Comparison of ENCODE assay signal across 7 mouse cellular contexts in genomic region chr10:126986541-126986961, GRCm38 (mm10). TPM values are rescaled to one million over a fixed set of nuclear protein-coding genes. Genes with fewer than 3 reads are reported as not detected.
DNase-seq lines count a peak whose midpoint lies in the region; ATAC-seq and TF ChIP-seq lines count a peak whose summit lies in the region.

No protein-coding gene starts in this region.

- 21% methylated on average over 4 of the region's 4 CpGs for WGBS in kidney, adult 2 months
- WGBS in limb, embryonic 13.5 days = 42% methylated on average over 4 of the region's 4 CpGs
- 73% methylated on average over 4 of the region's 4 CpGs for WGBS in midbrain, embryonic 11.5 days

- no peak for TF ChIP-seq POLR2A in kidney, adult 2 months (IDR thresholded peaks at IDR 0.05; ENCODE audit: low read depth, low read length)

- H3K4me1 ChIP-seq in kidney, adult 2 months (ENCODE audit: control insufficient read depth, insufficient read depth, low read length) = peaks cover 74% of the 10 kb centered on the region
- peaks cover 99% of the 10 kb centered on the region for H3K4me1 ChIP-seq in limb, embryonic 13.5 days
- H3K4me1 ChIP-seq in midbrain, embryonic 11.5 days (ENCODE audit: control insufficient read depth, insufficient read depth, low read length) = peaks cover 49% of the 10 kb centered on the region

- H3K4me2 ChIP-seq in limb, embryonic 13.5 days (replicated peaks) = peak overlapping the region; percentile 50
- H3K4me2 ChIP-seq in midbrain, embryonic 11.5 days = no peak overlapping the region

- no peaks in the 10 kb centered on the region for H3K9me3 ChIP-seq in limb, embryonic 13.5 days
- H3K9me3 ChIP-seq in midbrain, embryonic 11.5 days (ENCODE audit: control insufficient read depth, low read length) = no peaks in the 10 kb centered on the region

- TF ChIP-seq CTCF in kidney, adult 2 months (conservative IDR thresholded peaks at IDR 0.05; ENCODE audit: insufficient read depth, insufficient read length, low read depth, low read length) = no peak

- ATAC-seq in limb, embryonic 13.5 days (ENCODE audit: low FRiP score, low read depth) = peak; percentile 64
- ATAC-seq in midbrain, embryonic 11.5 days (ENCODE audit: low FRiP score) = no peak

- H3K27me3 ChIP-seq in kidney, adult 2 months (replicated peaks; ENCODE audit: control insufficient read depth, insufficient read depth, low read length) = no peaks in the 10 kb centered on the region
- no peaks in the 10 kb centered on the region for H3K27me3 ChIP-seq in limb, embryonic 13.5 days
- no peaks in the 10 kb centered on the region for H3K27me3 ChIP-seq in midbrain, embryonic 11.5 days (ENCODE audit: control insufficient read depth, insufficient read depth, low read length)

- H3K9ac ChIP-seq in limb, embryonic 13.5 days = peak overlapping the region; percentile 58
- H3K9ac ChIP-seq in midbrain, embryonic 11.5 days (ENCODE audit: low read length) = no peak overlapping the region

- peak overlapping the region; percentile 71 for H3K27ac ChIP-seq in kidney, adult 2 months (ENCODE audit: insufficient read depth, low read depth, low read length)
- peak overlapping the region; percentile 90 for H3K27ac ChIP-seq in limb, embryonic 13.5 days
- H3K27ac ChIP-seq in midbrain, embryonic 11.5 days (ENCODE audit: low read depth, low read length) = no peak overlapping the region

- no peak overlapping the region for H3K4me3 ChIP-seq in kidney, adult 2 months (ENCODE audit: insufficient read depth, low read depth, low read length)
- H3K4me3 ChIP-seq in limb, embryonic 13.5 days = peak overlapping the region; percentile 12
- H3K4me3 ChIP-seq in midbrain, embryonic 11.5 days (ENCODE audit: low read depth, low read length) = no peak overlapping the region

- peak; percentile 90 for DNase-seq in adrenal gland, postnatal 10 days
- DNase-seq in cerebellum, postnatal 4 days (ENCODE audit: low spot score in 2 of 2) = peak; percentile 62 to 89
- DNase-seq in heart, adult 18-20 months = peak; percentile 94 to 96
- peak; percentile 95 for DNase-seq in kidney, adult 2 months
- peak; percentile 77 for DNase-seq in midbrain, embryonic 11.5 days (ENCODE audit: low spot score, missing footprints)
- DNase-seq in testis, postnatal 10 days (ENCODE audit: low spot score) = peak; percentile 85

- H3K36me3 ChIP-seq in kidney, adult 2 months (ENCODE audit: control insufficient read depth, insufficient read depth, low read length) = no peaks in the 10 kb centered on the region
- peaks cover 31% of the 10 kb centered on the region for H3K36me3 ChIP-seq in limb, embryonic 13.5 days
- H3K36me3 ChIP-seq in midbrain, embryonic 11.5 days (ENCODE audit: control insufficient read depth, insufficient read depth, low read length) = no peaks in the 10 kb centered on the region

RNA-seq across cellular contexts. Expression of gene Ctdsp2, which starts 8.0 kb away (rescaled TPM):
- 100 to 1,000 TPM; 137 to 168 TPM for total RNA-seq in adrenal gland, postnatal 10 days (2021)
- total RNA-seq in heart, adult 18-20 months (2021) = 10 to 100 TPM; 83.8 to 94.3 TPM
- 118 and 126 TPM in 2 replicates for polyA plus RNA-seq in kidney, adult 2 months (2012; rRNA removed)
- polyA plus RNA-seq in limb, embryonic 13.5 days (2015; fragmentation: Nextera tagmentation; extraction: Ambion mirVana) = 78.2 and 78.9 TPM in 2 replicates
- polyA plus RNA-seq in midbrain, embryonic 11.5 days (2014; fragmentation: Nextera tagmentation; extraction: Ambion mirVana) = 40.6 and 42.8 TPM in 2 replicates

RNA-seq across cellular contexts. Expression of gene Avil, which starts 14.0 kb away (rescaled TPM):
- 1 to 10 TPM in 1 of 2 experiments, under 1 TPM in 1; 0.72 to 2.1 TPM for total RNA-seq in adrenal gland, postnatal 10 days (2021)
- under 1 TPM; 0.37 to 0.64 TPM for total RNA-seq in heart, adult 18-20 months (2021)
- 0.14 and 0.19 TPM in 2 replicates for polyA plus RNA-seq in kidney, adult 2 months (2012; rRNA removed)
- polyA plus RNA-seq in limb, embryonic 13.5 days (2015; fragmentation: Nextera tagmentation; extraction: Ambion mirVana) = 0.32 and 0.56 TPM in 2 replicates
- polyA plus RNA-seq in midbrain, embryonic 11.5 days (2014; fragmentation: Nextera tagmentation; extraction: Ambion mirVana) = 1.1 and 1.6 TPM in 2 replicates

RNA-seq across cellular contexts. Expression of gene Tsfm, which starts 44.1 kb away (rescaled TPM):
- total RNA-seq in adrenal gland, postnatal 10 days (2021) = 10 to 100 TPM; 74.9 to 76.1 TPM
- 10 to 100 TPM; 57.3 to 71.6 TPM for total RNA-seq in heart, adult 18-20 months (2021)
- 54.0 and 58.1 TPM in 2 replicates for polyA plus RNA-seq in kidney, adult 2 months (2012; rRNA removed)
- 80.8 and 81.1 TPM in 2 replicates for polyA plus RNA-seq in limb, embryonic 13.5 days (2015; fragmentation: Nextera tagmentation; extraction: Ambion mirVana)
- polyA plus RNA-seq in midbrain, embryonic 11.5 days (2014; fragmentation: Nextera tagmentation; extraction: Ambion mirVana) = 80.7 and 86.0 TPM in 2 replicates

RNA-seq across cellular contexts. Expression of gene Mettl1, which starts 54.7 kb away (rescaled TPM):
- total RNA-seq in adrenal gland, postnatal 10 days (2021) = 10 to 100 TPM; 14.9 to 17.6 TPM
- total RNA-seq in heart, adult 18-20 months (2021) = 1 to 10 TPM; 7.0 to 8.2 TPM
- 24.5 and 27.5 TPM in 2 replicates for polyA plus RNA-seq in kidney, adult 2 months (2012; rRNA removed)
- polyA plus RNA-seq in limb, embryonic 13.5 days (2015; fragmentation: Nextera tagmentation; extraction: Ambion mirVana) = 65.5 and 66.9 TPM in 2 replicates
- 36.5 and 37.4 TPM in 2 replicates for polyA plus RNA-seq in midbrain, embryonic 11.5 days (2014; fragmentation: Nextera tagmentation; extraction: Ambion mirVana)

RNA-seq across cellular contexts. Expression of gene Eef1akmt3, which starts 54.8 kb away (rescaled TPM):
- under 1 TPM; 0.24 to 0.42 TPM for total RNA-seq in adrenal gland, postnatal 10 days (2021)
- under 1 TPM in 1 of 2 experiments, not detected in 1; 0.15 TPM for total RNA-seq in heart, adult 18-20 months (2021)
- polyA plus RNA-seq in kidney, adult 2 months (2012; rRNA removed) = 2.4 and 3.1 TPM in 2 replicates
- polyA plus RNA-seq in limb, embryonic 13.5 days (2015; fragmentation: Nextera tagmentation; extraction: Ambion mirVana) = 1.0 and 1.1 TPM in 2 replicates
- 0.06 and 0.11 TPM in 2 replicates for polyA plus RNA-seq in midbrain, embryonic 11.5 days (2014; fragmentation: Nextera tagmentation; extraction: Ambion mirVana)
